Mouse (Mus musculus): ENCODE results near the gene Abhd6. TPM values are rescaled to one million over a fixed set of nuclear protein-coding genes. Genes with fewer than 3 reads are reported as not detected.
"Not testable (repeated sequence)": the region's sequence is repeated elsewhere in the genome, so short reads cannot be mapped to it uniquely, and the experiment has no call there.

The Abhd6 gene
- total RNA-seq, 2 experiments from 2014 or later, result 63.4 to 74.0 TPM

DNA sequence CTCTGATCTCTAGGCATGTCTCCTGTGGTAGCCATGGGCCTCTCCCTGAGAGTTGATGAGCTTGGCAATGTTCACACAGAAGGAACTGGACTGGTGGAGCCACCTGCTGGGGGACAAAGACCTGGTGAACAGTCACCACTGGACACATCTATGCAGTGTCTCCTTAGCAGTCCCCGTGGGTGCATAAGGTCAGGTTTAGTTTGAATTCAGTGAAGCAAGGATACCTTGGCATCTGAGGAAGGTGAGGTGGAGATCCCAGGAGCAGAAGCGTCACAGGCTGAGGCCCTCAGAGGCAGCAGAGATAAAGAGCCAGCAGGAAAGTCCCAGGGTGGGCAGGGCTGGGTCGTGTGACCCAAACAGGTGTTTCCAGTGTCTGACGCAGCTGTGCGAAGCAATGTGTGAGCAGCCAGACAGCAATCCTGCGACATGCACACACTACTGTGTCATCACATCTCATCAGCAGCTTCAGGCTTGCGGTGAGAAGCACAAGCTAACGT lies 8.4 kb upstream of the Abhd6 start, which contains the start of gene Dnase1l3:
Gene Dnase1l3 (minus strand): TSS at position 303 of the 497 bp plus-strand sequence.
- intact Hi-C loops (cut with DNase I), result loop anchor here (2.0 kb wide), 2 partner anchors 30 to 178 kb away; partner anchors contain the start of gene Flnb
- DNase-seq (ENCODE audit: low spot score in 2 of 2), result no peak

- DNase-seq (ENCODE audit: low spot score in 2 of 2), result peak; percentile 89 to 92
- intact Hi-C loops (cut with DNase I), result loop anchor here (5.0 kb wide), 2 partner anchors 35 to 60 kb away; no protein-coding TSS in a partner anchor
Measured at GRCm38 (mm10) chr14:7997255-7997696, 5.4 kb upstream of the Abhd6 start.

- DNase-seq (ENCODE audit: low spot score in 2 of 2), result no peak
Measured at GRCm38 (mm10) chr14:7999030-7999429, 3.7 kb upstream of the Abhd6 start.

DNA sequence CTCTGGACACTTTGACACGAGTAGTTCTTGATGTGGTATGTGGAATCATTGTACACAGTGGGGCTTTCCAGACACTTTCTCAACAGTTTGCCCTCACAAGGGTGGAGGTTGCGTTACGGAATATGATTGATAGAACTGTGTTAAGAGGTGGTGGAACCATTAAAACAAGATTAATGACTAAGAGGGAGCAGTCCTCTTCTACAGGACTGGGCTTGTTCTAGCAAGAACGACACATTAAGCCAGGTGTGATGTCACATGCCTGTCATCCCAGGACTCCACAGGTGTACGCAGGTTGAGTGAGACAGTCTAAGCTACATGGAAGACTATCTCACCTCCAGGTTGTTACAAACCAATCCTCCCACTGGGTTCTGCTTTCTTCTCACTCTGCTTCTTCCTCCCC lies 3.3 kb upstream of the Abhd6 start:
- DNase-seq (ENCODE audit: low spot score in 2 of 2), result no peak
- intact Hi-C loops (cut with DNase I), result loop anchor here (5.0 kb wide), 2 partner anchors 33 to 62 kb away; no protein-coding TSS in a partner anchor

More at GRCm38 (mm10) chr14:7999030-7999429, 3.7 kb upstream of the Abhd6 start:
- intact Hi-C loops (cut with DNase I), result loop anchor here (5.0 kb wide), 2 partner anchors 33 to 62 kb away; no protein-coding TSS in a partner anchor

DNA sequence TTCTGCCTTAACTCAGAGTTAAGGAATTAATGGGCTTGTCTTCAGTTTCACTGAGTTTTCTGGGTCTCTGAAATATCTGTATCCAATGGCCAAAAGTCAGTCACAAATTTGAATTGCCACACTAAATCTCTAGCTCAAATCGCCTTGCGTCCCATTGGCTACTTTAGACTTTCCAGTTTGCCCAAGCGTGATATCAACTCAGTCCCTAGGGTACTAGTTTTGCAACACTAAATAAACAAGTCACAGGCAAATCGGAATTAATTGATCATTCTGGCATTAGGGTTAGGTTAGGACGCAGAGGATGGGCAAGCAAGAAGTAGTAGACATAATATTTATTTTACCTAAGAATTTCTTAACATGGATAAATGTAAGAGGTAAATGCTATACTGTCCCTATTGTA lies 2.5 kb upstream of the Abhd6 start:
- intact Hi-C loops (cut with DNase I), result loop anchor here (5.0 kb wide), 1 partner anchor 42 kb away; no protein-coding TSS in a partner anchor
- no peak for DNase-seq (ENCODE audit: low spot score in 2 of 2)

- DNase-seq (ENCODE audit: low spot score in 2 of 2), result peak; percentile 54 to 56
- intact Hi-C loops (cut with DNase I), result loop anchor here (5.0 kb wide), 1 partner anchor 41 kb away; no protein-coding TSS in a partner anchor
Measured at GRCm38 (mm10) chr14:8000831-8001685, 1.6 kb upstream of the Abhd6 start.

DNA sequence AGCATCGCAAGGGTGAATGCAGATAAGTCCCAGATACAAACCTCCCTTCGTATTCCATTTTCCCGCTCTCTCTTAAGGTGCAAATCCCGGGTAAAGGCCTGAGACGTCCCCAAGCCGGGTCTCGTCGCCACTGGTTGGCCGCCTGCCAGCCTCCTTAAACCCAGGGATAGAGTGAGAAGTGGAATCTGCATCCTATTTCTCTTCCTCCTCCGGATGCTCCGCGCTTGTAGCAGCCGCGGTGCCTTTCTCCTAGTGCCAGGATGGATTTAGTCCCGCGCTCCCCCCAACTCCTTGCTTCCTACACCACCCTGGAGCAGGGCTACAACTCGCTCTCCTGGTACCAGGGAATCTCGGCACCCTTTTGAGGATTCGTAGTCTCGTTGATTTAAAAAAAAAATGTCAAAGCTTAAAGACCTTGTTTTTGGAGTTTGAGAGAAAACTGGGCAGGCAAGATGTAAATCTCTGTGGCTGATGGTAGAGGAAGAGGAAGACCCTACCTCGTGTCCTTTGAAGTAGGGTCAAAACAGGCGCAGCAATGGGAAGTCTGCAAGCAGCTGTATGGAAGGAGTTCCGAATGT lies 480 bp downstream of the Abhd6 start:
- intact Hi-C loops (cut with DNase I), result loop anchor here (5.0 kb wide), 1 partner anchor 39 kb away; no protein-coding TSS in a partner anchor
- no peak for DNase-seq (ENCODE audit: low spot score in 2 of 2)

- intact Hi-C loops (cut with DNase I), result loop anchor here (5.0 kb wide), 1 partner anchor 38 kb away; no protein-coding TSS in a partner anchor
- DNase-seq (ENCODE audit: low spot score in 2 of 2), result no peak
Measured at GRCm38 (mm10) chr14:8003727-8004670, 1.3 kb downstream of the Abhd6 start.

GRCm38 (mm10) chr14:8006061-8006460 lies 3.4 kb downstream of the Abhd6 start:
- intact Hi-C loops (cut with DNase I); DNase-seq (ENCODE audit: low spot score in 2 of 2): not testable (repeated sequence)

- intact Hi-C loops (cut with DNase I), result no loop called here
- DNase-seq (ENCODE audit: low spot score in 2 of 2), result no peak
Measured at GRCm38 (mm10) chr14:8007084-8007483, 4.4 kb downstream of the Abhd6 start.

- intact Hi-C loops (cut with DNase I), result no loop called here
- DNase-seq (ENCODE audit: low spot score in 2 of 2), result no peak
Measured at GRCm38 (mm10) chr14:8007486-8007885, 4.8 kb downstream of the Abhd6 start.

- peak in 1 of 2 experiments; percentile 32 for DNase-seq (ENCODE audit: low spot score in 2 of 2)
- intact Hi-C loops (cut with DNase I), result no loop called here
Measured at GRCm38 (mm10) chr14:8007923-8008322, 5.2 kb downstream of the Abhd6 start.

GRCm38 (mm10) chr14:8011297-8011696 lies 8.6 kb downstream of the Abhd6 start:
- intact Hi-C loops (cut with DNase I), result no loop called here

GRCm38 (mm10) chr14:8011938-8012337 lies 9.2 kb downstream of the Abhd6 start:
- intact Hi-C loops (cut with DNase I), result no loop called here
- DNase-seq (ENCODE audit: low spot score in 2 of 2), result no peak

More at GRCm38 (mm10) chr14:8011297-8011696, 8.6 kb downstream of the Abhd6 start:
- no peak for DNase-seq (ENCODE audit: low spot score in 2 of 2)

DNA sequence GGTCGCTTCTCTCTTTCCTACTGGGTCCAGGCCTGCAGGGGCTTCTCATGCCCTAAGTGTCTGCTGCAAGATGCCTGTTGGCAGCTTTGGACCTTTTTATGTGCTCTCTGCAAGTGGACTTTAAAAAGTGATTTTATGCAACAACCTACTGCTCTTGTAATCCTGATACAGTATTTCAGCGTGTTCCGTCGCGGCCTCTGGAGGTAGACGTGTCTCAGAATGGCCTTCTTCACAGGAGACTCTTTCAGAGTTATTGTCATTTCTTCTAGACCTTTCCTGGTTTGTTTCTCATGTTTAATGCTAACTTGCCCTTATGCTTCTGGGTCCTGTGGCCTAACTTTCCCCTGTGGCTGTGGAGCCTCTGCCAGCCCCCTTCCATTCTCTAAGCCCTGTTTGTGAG lies 13.1 kb downstream of the Abhd6 start:
- intact Hi-C loops (cut with DNase I), result no loop called here
- no peak for DNase-seq (ENCODE audit: low spot score in 2 of 2)

- intact Hi-C loops (cut with DNase I), result no loop called here
- no peak for DNase-seq (ENCODE audit: low spot score in 2 of 2)
Measured at GRCm38 (mm10) chr14:8016276-8016675, 13.6 kb downstream of the Abhd6 start.

DNA sequence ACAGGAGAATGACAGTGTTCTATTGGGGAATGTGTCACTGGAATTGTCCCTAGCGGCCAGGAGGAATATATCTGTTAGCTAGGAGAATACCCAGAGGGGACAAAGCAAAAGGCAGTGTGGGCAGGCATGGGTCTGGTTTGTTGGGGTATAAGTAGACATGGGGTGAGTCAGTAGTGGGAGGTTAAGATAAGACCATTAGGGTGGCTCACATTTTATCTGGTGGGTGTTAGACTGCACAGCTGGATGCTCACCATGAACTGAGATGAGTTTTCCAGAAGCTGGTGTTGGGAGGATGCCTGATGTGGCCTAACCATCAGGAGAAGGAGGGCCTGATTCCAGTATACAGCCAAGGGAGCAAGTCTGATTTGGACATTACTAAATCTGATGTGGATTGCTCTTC lies 14.2 kb downstream of the Abhd6 start:
- intact Hi-C loops (cut with DNase I), result no loop called here
- DNase-seq (ENCODE audit: low spot score in 2 of 2), result no peak

GRCm38 (mm10) chr14:8020011-8020410 lies 17.3 kb downstream of the Abhd6 start:
- no peak for DNase-seq (ENCODE audit: low spot score in 2 of 2)
- intact Hi-C loops (cut with DNase I), result no loop called here

- intact Hi-C loops (cut with DNase I), result no loop called here
- no peak for DNase-seq (ENCODE audit: low spot score in 2 of 2)
Measured at GRCm38 (mm10) chr14:8020546-8020945, 17.8 kb downstream of the Abhd6 start.

Data from left cerebral cortex, postnatal 36 days (tissue).